Mouse (Mus musculus): ENCODE results near the gene Rgs14. TPM values are rescaled to one million over a fixed set of nuclear protein-coding genes. Genes with fewer than 3 reads are reported as not detected.

Gene Rgs14
- polyA plus RNA-seq, 1 experiment = 0.51 TPM

GRCm38 (mm10) chr13:55329683-55330566 lies 39.6 kb upstream of the Rgs14 start, which contains the start of gene Mxd3:
Mxd3 (minus strand) TSS chr13:55329823.
- DNase-seq (ENCODE audit: low read depth) = peak; percentile 92
- TF ChIP-seq CTCF (IDR thresholded peaks at IDR 0.05; ENCODE audit: borderline replicate concordance, extremely low read depth, insufficient read depth, insufficient read length) = no peak
- peak; percentile 36; the same call in 1 of the 2 replicates for TF ChIP-seq POLR2A (IDR thresholded peaks at IDR 0.05; ENCODE audit: borderline replicate concordance, extremely low read depth, insufficient read depth, insufficient read length, poor library complexity, severe bottlenecking)

GRCm38 (mm10) chr13:55330567-55331400 lies 38.7 kb upstream of the Rgs14 start:
- no peak for DNase-seq (ENCODE audit: low read depth)
- TF ChIP-seq POLR2A (IDR thresholded peaks at IDR 0.05; ENCODE audit: borderline replicate concordance, extremely low read depth, insufficient read depth, insufficient read length, poor library complexity, severe bottlenecking) (no peak), CTCF (IDR thresholded peaks at IDR 0.05; ENCODE audit: borderline replicate concordance, extremely low read depth, insufficient read depth, insufficient read length) (peak; percentile 40; the same call in 1 of the 2 replicates)

GRCm38 (mm10) chr13:55332331-55332730 lies 37.2 kb upstream of the Rgs14 start:
- no peak for DNase-seq (ENCODE audit: low read depth)

GRCm38 (mm10) chr13:55335701-55336100 lies 33.8 kb upstream of the Rgs14 start:
- TF ChIP-seq CTCF (IDR thresholded peaks at IDR 0.05; ENCODE audit: borderline replicate concordance, extremely low read depth, insufficient read depth, insufficient read length) (no peak), POLR2A (IDR thresholded peaks at IDR 0.05; ENCODE audit: borderline replicate concordance, extremely low read depth, insufficient read depth, insufficient read length, poor library complexity, severe bottlenecking) (no peak)
- DNase-seq (ENCODE audit: low read depth) = no peak

More at GRCm38 (mm10) chr13:55332331-55332730, 37.2 kb upstream of the Rgs14 start:
- TF ChIP-seq CTCF (IDR thresholded peaks at IDR 0.05; ENCODE audit: borderline replicate concordance, extremely low read depth, insufficient read depth, insufficient read length) (no peak), POLR2A (IDR thresholded peaks at IDR 0.05; ENCODE audit: borderline replicate concordance, extremely low read depth, insufficient read depth, insufficient read length, poor library complexity, severe bottlenecking) (no peak)

- no peak for TF ChIP-seq CTCF (IDR thresholded peaks at IDR 0.05; ENCODE audit: borderline replicate concordance, extremely low read depth, insufficient read depth, insufficient read length)
- no peak for TF ChIP-seq POLR2A (IDR thresholded peaks at IDR 0.05; ENCODE audit: borderline replicate concordance, extremely low read depth, insufficient read depth, insufficient read length, poor library complexity, severe bottlenecking)
- DNase-seq (ENCODE audit: low read depth) = no peak
These were observed 32.1 kb upstream of the Rgs14 start for GRCm38 (mm10) chr13:55337341-55337975.

- peak; percentile 53 for DNase-seq (ENCODE audit: low read depth)
- TF ChIP-seq POLR2A (IDR thresholded peaks at IDR 0.05; ENCODE audit: borderline replicate concordance, extremely low read depth, insufficient read depth, insufficient read length, poor library complexity, severe bottlenecking) = no peak
- TF ChIP-seq CTCF (IDR thresholded peaks at IDR 0.05; ENCODE audit: borderline replicate concordance, extremely low read depth, insufficient read depth, insufficient read length) = no peak
These were observed 31.1 kb upstream of the Rgs14 start for GRCm38 (mm10) chr13:55338131-55339054.

GRCm38 (mm10) chr13:55339259-55339658 lies 30.3 kb upstream of the Rgs14 start:
- TF ChIP-seq POLR2A (IDR thresholded peaks at IDR 0.05; ENCODE audit: borderline replicate concordance, extremely low read depth, insufficient read depth, insufficient read length, poor library complexity, severe bottlenecking) (no peak), CTCF (IDR thresholded peaks at IDR 0.05; ENCODE audit: borderline replicate concordance, extremely low read depth, insufficient read depth, insufficient read length) (no peak)

GRCm38 (mm10) chr13:55342469-55342868 lies 27.1 kb upstream of the Rgs14 start:
- no peak for DNase-seq (ENCODE audit: low read depth)
- TF ChIP-seq POLR2A (IDR thresholded peaks at IDR 0.05; ENCODE audit: borderline replicate concordance, extremely low read depth, insufficient read depth, insufficient read length, poor library complexity, severe bottlenecking) (no peak), CTCF (IDR thresholded peaks at IDR 0.05; ENCODE audit: borderline replicate concordance, extremely low read depth, insufficient read depth, insufficient read length) (no peak)

More at GRCm38 (mm10) chr13:55339259-55339658, 30.3 kb upstream of the Rgs14 start:
- no peak for DNase-seq (ENCODE audit: low read depth)

- DNase-seq (ENCODE audit: low read depth) = no peak
- TF ChIP-seq CTCF (IDR thresholded peaks at IDR 0.05; ENCODE audit: borderline replicate concordance, extremely low read depth, insufficient read depth, insufficient read length) (no peak), POLR2A (IDR thresholded peaks at IDR 0.05; ENCODE audit: borderline replicate concordance, extremely low read depth, insufficient read depth, insufficient read length, poor library complexity, severe bottlenecking) (no peak)
These were observed 25.2 kb upstream of the Rgs14 start for GRCm38 (mm10) chr13:55344286-55344685.

- DNase-seq (ENCODE audit: low read depth) = no peak
- TF ChIP-seq POLR2A (IDR thresholded peaks at IDR 0.05; ENCODE audit: borderline replicate concordance, extremely low read depth, insufficient read depth, insufficient read length, poor library complexity, severe bottlenecking) (no peak), CTCF (IDR thresholded peaks at IDR 0.05; ENCODE audit: borderline replicate concordance, extremely low read depth, insufficient read depth, insufficient read length) (no peak)
These were observed 22.8 kb upstream of the Rgs14 start for GRCm38 (mm10) chr13:55346745-55347144.

Measured in brain, embryonic 14.5 days (tissue).